Mouse (Mus musculus) liver, adult 2 months (tissue): ENCODE results near the gene Pigl.

ENCODE experiments used
- CTCF ChIP-seq: fragments of 200-500 bp; IDR thresholded peaks from 2 replicates; pipeline ENCODE4 v1.5.1; 2011; ENCODE audit warnings: low read depth, low read length, control low read depth
- POLR2A ChIP-seq: fragments of 200-500 bp; IDR thresholded peaks from 2 replicates; pipeline ENCODE4 v1.6.1; 2011; ENCODE audit warnings: low read length, control low read depth; ENCODE audit not compliant: insufficient read depth; ENCODE audit errors: extremely low read depth

DNA sequence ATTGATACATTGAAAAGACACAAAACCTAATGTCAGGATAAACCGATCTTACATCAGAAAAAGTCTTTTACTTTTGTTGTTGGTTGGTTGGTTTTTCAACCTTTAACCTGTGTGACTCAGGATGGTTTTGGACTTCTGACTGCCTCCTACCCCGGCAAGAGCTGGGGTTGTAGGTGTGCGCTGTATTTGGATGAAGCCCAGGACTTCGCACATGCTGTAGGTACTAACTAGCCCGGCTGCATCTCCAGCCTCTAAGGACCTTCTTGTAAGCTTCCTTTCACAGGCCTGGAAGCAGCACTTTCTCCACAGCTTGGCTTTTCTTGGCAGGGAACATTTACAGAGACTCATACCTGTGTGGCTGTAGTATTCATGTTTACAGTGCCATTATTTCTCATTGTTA lies 15.3 kb downstream of the Pigl start:
- TF ChIP-seq CTCF (no peak), POLR2A (no peak)
